Mouse (Mus musculus): Measurements from ENCODE around the gene Gjb3. TPM values are rescaled to one million over a fixed set of nuclear protein-coding genes. Genes with fewer than 3 reads are reported as not detected.

Gene Gjb3
- polyA plus RNA-seq, 1 experiment from 2014 or later: not detected

DNA sequence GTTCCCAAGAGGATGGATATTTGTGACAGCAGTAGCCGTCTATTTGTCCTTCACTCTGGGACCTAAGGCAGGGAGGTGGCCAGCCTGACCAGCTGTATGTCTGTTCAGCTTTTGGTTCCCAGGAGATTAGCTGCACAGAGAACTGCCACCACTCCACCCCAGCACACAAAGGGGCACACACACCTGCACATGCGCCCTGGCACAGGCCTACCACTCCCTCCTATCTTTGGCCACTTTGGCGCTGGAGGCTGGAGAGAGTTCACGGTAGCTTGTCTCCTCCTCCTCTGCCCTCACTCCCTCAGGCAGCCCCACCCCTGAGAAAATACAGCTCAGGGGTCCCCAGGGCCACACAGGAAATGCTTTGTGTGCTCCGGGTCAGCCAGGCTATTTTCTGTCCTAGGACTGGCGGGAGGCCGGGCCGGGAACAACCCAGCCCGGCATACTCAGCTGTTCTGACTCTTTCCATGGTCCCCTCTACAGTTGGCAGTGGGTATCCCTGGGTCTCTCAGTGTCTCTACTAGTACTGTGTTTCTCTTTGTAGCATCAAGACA, 52.1 kb downstream of the Gjb3 start:
- no peak overlapping the region for H3K4me3 ChIP-seq
- no peaks in the 10 kb centered on the region for H3K36me3 ChIP-seq
- H3K9me3 ChIP-seq: no peaks in the 10 kb centered on the region
- WGBS: 46% methylated on average over 9 of the region's 9 CpGs
- H3K27me3 ChIP-seq (replicated peaks): peaks cover 6% of the 10 kb centered on the region
- no peak overlapping the region for H3K27ac ChIP-seq (replicated peaks)
- no peak overlapping the region for H3K9ac ChIP-seq
- H3K4me1 ChIP-seq: no peaks in the 10 kb centered on the region; the same call in none of the 2 replicates
- ATAC-seq (ENCODE audit: extremely low read depth, insufficient number of reproducible peaks, low FRiP score, low TSS enrichment): no peak
- H3K4me2 ChIP-seq: no peak overlapping the region

Other genes with a start within 250 kb of the Gjb3 start
- 12.6 and 13.9 TPM in 2 replicates for gene Tmem35b, start 207.2 kb downstream of the Gjb3 start, polyA plus RNA-seq (2015; fragmentation: Nextera tagmentation; extraction: Ambion mirVana)
- gene Dlgap3, start 161.6 kb downstream of the Gjb3 start, polyA plus RNA-seq (2015; fragmentation: Nextera tagmentation; extraction: Ambion mirVana): 0.45 and 0.57 TPM in 2 replicates
- 57.3 and 61.5 TPM in 2 replicates for gene Smim12, start 87.1 kb downstream of the Gjb3 start, polyA plus RNA-seq (2015; fragmentation: Nextera tagmentation; extraction: Ambion mirVana)
- gene Gja4, start 16.8 kb downstream of the Gjb3 start, polyA plus RNA-seq (2015; fragmentation: Nextera tagmentation; extraction: Ambion mirVana): 29.5 and 32.9 TPM in 2 replicates
- gene Gjb4, start 23.2 kb upstream of the Gjb3 start, polyA plus RNA-seq (2015; fragmentation: Nextera tagmentation; extraction: Ambion mirVana): 0.23 TPM in 1 of 2 replicates, not detected in the other
- gene Gjb5, start 27.3 kb upstream of the Gjb3 start, polyA plus RNA-seq (2015; fragmentation: Nextera tagmentation; extraction: Ambion mirVana): 0.22 and 0.37 TPM in 2 replicates